Mouse (Mus musculus) bone marrow, adult 2 months (tissue): ENCODE data around the gene Klhdc7a. TPM values are rescaled to one million over a fixed set of nuclear protein-coding genes. Genes with fewer than 3 reads are reported as not detected.
"Not testable (repeated sequence)": the region's sequence is repeated elsewhere in the genome, so short reads cannot be mapped to it uniquely, and the experiment has no call there.

Experiments
- H3K27ac ChIP-seq: fragments of 200-500 bp; 2 replicates; pipeline ENCODE4 v1.5.1; 2012; ENCODE audit warnings: low read depth, mild to moderate bottlenecking, control low read depth, inconsistent platforms, low read length; ENCODE audit not compliant: control insufficient read depth, poor library complexity, insufficient read depth
- H3K4me1 ChIP-seq: fragments of 200-500 bp; 2 replicates; pipeline ENCODE4 v1.6.1; 2011; ENCODE audit warnings: low read length; ENCODE audit not compliant: control insufficient read depth, insufficient read depth
- H3K4me3 ChIP-seq: fragments of 200-500 bp; replicated peaks from 2 replicates; pipeline ENCODE3; 2011; ENCODE audit warnings: mild to moderate bottlenecking, low read depth, low read length, control low read depth; ENCODE audit not compliant: control insufficient read depth
- CTCF ChIP-seq: fragments of 200-500 bp; IDR thresholded peaks from 2 replicates; pipeline ENCODE4 v1.5.1; 2011; ENCODE audit warnings: low read length, control low read depth; ENCODE audit not compliant: control insufficient read depth, insufficient read depth
- POLR2A ChIP-seq: fragments of 200-500 bp; IDR thresholded peaks from 2 replicates; pipeline ENCODE4 v1.6.1; 2011; ENCODE audit warnings: low read depth, mild to moderate bottlenecking, control low read depth, low read length, borderline replicate concordance; ENCODE audit not compliant: control insufficient read depth
- WGBS: fragments of 180-500 bp; shearing (Covaris S2); methylation state at CpG from one replicate; pipeline ENCODE4 v1.1.7; 2018; 5-methylcytosine and 5-hydroxymethylcytosine counted together
- polyA plus RNA-seq: library from polyadenylated mRNA; stranded (reverse); fragments of >200 nt; gene quantifications from 2 replicates; pipeline ENCODE4 v1.2.4, GENCODE M21; 2011; ENCODE audit warnings: low replicate concordance; ENCODE audit not compliant: missing spikeins, insufficient read depth, insufficient read length

Klhdc7a gene
- polyA plus RNA-seq, 1 experiment = not detected

DNA sequence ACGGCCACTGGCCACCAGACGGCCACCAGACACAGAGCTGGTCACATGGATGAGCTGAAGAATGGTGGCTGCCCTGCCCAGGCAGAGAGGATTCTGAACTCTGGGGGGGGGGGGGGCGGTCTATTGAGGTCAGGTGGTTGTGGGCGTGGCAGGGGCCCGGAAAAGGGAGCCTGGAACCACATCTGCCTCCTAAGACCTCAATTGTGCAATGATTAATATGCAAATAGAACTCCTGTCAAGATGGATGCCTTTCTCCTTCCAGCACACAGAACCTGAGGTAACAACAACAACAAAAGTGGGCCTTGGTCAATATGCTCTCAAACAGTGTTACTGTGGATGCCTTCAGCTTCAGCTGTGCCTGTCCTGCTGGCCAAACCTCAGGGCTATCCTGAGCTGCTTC, 3.4 kb downstream of the Klhdc7a start:
- no peak for TF ChIP-seq POLR2A
- no peak for TF ChIP-seq CTCF
- H3K4me3 ChIP-seq = no peak overlapping the region
- WGBS = 51% methylated on average over 5 of the region's 5 CpGs
- H3K27ac ChIP-seq = no peak overlapping the region
- H3K4me1 ChIP-seq = no peaks in the 10 kb centered on the region

DNA sequence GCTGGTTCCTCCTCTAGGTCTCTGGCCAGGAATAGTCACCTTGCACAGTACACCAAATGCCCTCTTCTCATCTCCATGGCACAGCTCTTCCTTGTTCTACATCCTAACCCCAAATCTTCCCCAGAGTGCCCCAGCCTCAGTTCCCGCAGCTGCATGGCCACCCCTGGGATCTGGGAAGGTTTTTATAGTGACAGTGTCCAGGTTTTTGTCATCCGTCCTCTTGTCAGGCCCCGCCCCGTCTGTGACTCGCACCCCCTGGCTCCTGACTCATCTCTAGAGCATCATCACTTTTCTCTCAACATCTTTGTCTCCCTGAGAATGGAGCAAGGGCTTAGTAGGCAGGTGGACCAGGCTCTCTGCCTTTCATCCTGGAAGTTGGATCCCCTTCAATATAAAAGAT, 3.9 kb downstream of the Klhdc7a start:
- Histone ChIP-seq H3K4me1 (no peaks in the 10 kb centered on the region), H3K27ac (no peak overlapping the region), H3K4me3 (no peak overlapping the region)
- WGBS = 75% methylated on average over 5 of the region's 5 CpGs
- TF ChIP-seq CTCF (no peak), POLR2A (no peak)

DNA sequence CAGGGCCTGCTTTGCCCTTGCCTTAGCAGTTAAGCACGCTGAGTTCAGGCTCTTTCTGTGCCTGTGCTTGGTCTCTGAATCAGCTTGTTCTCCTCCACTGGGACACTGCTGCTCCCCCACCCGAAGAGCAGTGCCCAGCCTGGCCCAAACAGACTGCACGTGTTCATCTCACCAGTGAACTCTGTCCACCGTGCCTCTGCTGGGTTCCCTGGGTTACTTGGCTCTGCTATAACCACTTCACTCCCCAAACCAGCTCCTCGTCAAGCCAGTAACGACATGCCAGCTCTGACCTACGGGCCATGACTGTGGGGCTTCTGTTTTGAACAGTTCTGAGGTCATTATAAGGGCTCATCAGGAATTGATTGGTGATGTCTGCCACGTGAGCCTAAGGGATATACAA, 4.8 kb downstream of the Klhdc7a start:
- WGBS = 63% methylated on average over 8 of the region's 8 CpGs
- TF ChIP-seq POLR2A (no peak), CTCF (no peak)
- no peaks in the 10 kb centered on the region for H3K4me1 ChIP-seq
- H3K4me3 ChIP-seq = no peak overlapping the region
- no peak overlapping the region for H3K27ac ChIP-seq

GRCm38 (mm10) chr4:139961816-139962215, 6.0 kb downstream of the Klhdc7a start:
- H3K27ac ChIP-seq = no peak overlapping the region
- no peak for TF ChIP-seq CTCF
- TF ChIP-seq POLR2A = no peak
- H3K4me3 ChIP-seq = no peak overlapping the region
- 80% methylated on average over 8 of the region's 8 CpGs for WGBS
- H3K4me1 ChIP-seq = no peaks in the 10 kb centered on the region

DNA sequence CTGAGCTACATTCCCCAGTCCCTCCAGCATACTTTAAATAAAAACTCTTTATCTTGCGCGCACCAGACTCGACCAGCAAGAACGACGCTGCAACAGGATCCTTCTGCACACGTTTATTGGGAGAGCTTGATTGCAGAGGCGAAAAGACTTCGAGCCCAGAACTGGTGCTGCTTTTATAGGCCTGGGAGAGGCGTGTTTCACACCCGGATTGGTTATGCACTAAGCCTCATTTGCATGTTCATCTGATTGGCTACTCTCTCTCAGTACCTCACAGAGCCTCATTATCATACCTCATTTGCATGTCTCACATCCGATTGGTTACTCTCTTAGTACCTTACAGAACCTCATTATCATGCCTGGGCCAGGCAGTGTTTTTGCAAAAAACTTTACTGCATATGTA, 6.5 kb downstream of the Klhdc7a start:
- not testable (repeated sequence) for H3K4me3 ChIP-seq, H3K27ac ChIP-seq
- WGBS = 88% methylated on average over 11 of the region's 11 CpGs

GRCm38 (mm10) chr4:139960724-139961315, 7.0 kb downstream of the Klhdc7a start:
- TF ChIP-seq CTCF (no peak), POLR2A (no peak)
- Histone ChIP-seq H3K4me3 (no peak overlapping the region), H3K27ac (no peak overlapping the region), H3K4me1 (no peaks in the 10 kb centered on the region)
- WGBS = 89% methylated on average over 10 of the region's 10 CpGs

More for the DNA sequence above, 6.5 kb downstream of the Klhdc7a start:
- H3K4me1 ChIP-seq = not testable (repeated sequence)

GRCm38 (mm10) chr4:139960086-139960713, 7.6 kb downstream of the Klhdc7a start:
- Histone ChIP-seq H3K27ac (no peak overlapping the region), H3K4me3 (no peak overlapping the region), H3K4me1 (no peaks in the 10 kb centered on the region)
- TF ChIP-seq CTCF = no peak
- 86% methylated on average over 12 of the region's 12 CpGs for WGBS

DNA sequence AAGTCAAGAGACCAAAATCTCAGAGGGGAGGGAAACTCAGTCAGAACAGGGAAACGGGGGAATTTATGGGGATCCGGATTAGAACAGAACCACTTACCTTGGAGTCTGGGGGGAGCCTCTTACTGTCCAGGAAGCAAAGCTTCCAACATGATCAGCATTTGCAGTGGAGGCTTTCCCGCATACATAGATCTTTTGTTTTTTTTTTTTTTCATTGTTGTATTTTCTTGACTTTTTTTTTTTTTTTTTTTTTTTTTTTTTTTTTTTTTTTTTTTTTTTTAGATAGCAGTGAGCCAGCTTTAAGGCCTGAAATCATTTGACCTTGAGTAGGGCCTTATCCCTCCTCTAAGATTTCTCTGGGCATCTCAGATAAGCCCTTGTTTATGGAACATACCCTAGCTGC, 8.6 kb downstream of the Klhdc7a start:
- TF ChIP-seq POLR2A (no peak), CTCF (no peak)
- WGBS = 82% methylated on average over 3 of the region's 3 CpGs
- H3K4me1 ChIP-seq = no peaks in the 10 kb centered on the region
- no peak overlapping the region for H3K27ac ChIP-seq
- no peak overlapping the region for H3K4me3 ChIP-seq
